Mouse (Mus musculus): Measurements from ENCODE around the gene Coq5.
A peak's percentile ranks its signal among the peaks of the same experiment; 100 is the strongest.

Coq5 gene

DNA sequence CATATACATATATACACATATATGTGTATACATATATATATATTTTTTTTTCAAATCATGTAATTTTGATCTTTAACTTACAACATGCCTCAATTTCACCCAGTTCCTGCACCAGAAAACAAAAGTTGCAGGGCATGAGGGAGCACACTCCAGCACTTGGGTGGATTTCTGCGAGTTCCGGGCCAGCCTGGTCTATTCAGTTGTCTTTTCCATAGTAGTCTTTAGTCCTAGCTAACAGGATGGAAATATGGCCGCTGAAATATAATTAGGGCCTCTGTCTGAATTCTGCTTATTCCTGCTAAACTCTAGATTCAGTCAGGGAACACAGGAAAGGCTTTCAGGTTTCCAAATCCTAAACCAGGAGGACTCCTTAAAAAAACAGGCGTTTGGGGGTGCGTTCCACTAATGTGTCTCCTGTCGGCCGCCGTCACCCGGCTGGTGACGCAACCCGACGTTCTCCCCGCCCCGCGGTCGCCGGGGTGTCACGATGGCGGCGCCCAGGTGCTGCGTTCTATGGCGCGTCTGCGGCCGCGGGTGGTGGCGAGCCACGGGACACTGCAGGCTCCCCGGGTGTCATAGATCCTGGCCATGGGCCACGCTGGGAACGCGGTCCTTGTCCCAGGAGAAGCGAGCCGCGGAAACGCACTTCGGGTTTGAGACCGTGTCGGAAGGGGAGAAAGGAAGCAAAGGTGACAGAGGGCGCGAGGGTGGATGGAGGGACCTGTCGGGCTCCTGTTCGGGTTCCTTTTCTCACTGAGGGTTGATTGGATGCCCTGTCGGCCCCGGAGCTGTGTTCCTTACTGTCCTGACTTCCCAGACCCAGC, at the start of gene Coq5:
TSS of gene Coq5 (plus strand) at position 441 of the 824 bp plus-strand sequence.
- DNase-seq = peak; percentile 89

GRCm38 (mm10) chr5:115230830-115231551, 48.5 kb upstream of the Coq5 start:
- peak; percentile 51 for DNase-seq

- DNase-seq = no peak
Measured at GRCm38 (mm10) chr5:115231552-115232120, 47.8 kb upstream of the Coq5 start.

GRCm38 (mm10) chr5:115232516-115232915, 47.0 kb upstream of the Coq5 start:
- no peak for DNase-seq

DNA sequence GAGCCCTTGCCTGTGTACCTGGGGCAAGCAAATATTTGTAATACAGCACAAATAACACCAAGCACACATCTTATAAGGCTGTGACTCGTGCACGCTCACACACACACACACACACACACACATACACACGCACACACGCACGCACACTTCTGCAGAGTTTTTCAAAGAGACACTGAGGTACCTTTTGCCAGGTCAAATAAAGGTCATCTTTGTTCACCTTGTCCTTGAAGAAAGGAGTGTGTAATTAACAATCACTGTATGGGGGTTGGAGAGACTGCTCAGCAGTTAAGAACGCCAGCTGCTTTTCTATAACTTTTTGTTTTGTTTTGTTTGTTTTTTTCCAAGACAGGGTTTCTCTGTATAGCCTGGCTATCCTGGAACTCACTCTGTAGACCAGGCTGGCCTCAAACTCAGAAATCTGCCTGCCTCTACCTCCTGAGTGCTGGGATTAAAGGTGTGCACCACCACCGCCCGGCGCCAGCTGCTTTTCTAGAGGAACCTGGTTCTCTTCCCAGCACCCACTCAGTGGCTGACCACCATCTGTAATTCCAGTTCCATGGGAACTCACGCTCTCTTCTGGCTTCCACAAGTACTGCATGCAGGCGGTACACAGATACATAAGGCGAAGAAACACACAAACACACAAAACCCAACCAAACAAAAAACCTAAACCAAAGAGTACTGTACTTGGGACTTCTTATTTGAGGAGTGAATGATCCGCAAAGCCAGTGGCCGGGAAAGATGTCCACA, 46.3 kb upstream of the Coq5 start:
- no peak for DNase-seq

- DNase-seq = peak; percentile 57
Measured at GRCm38 (mm10) chr5:115234519-115234918, 44.9 kb upstream of the Coq5 start.

DNA sequence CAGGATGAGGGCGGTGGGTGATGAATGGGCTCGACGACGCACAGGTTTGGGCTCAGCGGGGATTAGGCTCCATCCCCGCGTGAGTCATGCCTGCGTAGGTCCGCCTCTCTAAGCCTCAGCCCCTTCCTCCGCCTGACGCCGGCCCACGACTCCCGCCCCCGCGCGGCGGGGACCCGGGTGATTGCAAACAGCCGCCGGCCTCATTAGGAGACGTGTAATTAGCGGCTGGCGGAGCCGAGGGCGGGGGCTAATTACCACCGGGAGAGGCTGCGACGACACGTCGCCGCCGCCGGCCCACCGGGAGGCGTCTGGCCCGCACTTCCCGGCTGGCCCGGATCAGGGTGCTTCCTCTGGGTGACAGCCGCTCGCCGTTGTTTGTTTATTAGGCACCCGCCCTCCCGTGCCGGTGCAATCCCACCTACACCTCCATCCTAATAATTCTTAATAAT, 44.1 kb upstream of the Coq5 start:
- peak; percentile 81 for DNase-seq

DNA sequence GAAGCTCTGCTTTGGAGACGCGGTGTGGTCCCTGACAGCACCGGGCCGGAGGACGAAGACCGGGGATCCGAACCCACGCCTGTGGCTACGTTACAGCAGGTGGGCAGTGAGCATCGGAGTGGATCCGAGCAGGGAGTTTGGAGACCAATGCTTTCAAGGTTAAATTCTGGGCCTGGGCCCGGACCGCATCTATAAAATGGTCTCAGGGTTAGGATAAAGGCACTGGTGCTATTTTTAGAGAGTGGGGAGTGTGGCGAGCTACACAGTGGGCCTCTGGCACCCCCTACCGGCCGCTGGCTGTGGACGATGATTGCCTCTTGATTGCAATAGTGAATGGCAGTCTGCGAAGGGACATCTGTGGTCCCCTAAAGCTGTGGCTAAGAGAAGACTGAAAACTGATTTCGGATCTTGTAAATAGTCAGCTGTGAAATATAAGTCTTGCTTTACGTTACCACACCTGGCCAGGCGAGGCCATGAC, 43.6 kb upstream of the Coq5 start, which contains the start of gene Pop5:
TSS of gene Pop5 (plus strand) at position 51 of the 478 bp plus-strand sequence.
- peak; percentile 83 for DNase-seq

DNA sequence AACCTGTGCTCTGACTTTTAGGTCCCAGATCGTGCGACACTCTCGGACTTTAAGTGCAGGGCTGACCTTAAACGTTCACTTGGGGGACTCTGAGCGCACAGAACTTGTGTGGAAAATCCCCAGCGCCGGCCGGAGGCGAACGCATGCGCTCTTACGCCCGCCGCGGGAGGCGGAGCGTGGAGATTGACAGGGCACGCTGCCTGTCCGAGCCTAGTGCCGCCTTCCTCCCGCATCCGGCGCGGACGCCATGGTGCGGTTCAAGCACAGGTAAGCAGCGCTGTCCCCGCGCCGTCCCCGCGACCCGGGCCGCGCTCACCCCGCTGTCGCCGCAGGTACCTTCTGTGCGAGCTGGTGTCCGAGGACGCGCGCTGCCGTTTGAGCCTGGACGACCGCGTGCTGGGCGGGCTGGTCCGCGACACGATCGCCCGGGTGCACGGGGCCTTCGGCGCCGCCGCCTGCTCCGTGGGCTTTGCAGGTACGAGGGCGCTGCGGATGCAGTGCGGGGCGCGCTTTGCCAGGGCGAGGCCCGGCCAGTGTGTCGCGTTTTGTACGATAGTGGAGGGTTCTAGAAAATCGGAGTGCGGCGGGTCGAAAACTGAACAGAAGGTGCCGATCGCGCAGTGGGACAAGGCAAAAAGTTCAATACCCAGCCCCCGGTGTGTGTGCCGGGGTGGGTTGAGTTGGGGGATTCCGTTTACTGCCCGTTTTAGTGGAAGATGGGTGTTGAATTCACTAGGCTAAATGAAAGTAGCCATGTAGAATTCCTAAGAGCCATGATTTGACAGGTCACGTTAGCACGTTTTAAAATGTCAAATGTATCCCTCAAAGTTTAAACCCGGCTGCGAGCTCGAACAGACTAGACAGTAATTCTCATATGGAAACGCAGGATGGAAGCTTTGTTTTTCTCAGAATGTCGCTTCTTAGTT, 41.4 kb upstream of the Coq5 start:
- peak; percentile 93 for DNase-seq

DNA sequence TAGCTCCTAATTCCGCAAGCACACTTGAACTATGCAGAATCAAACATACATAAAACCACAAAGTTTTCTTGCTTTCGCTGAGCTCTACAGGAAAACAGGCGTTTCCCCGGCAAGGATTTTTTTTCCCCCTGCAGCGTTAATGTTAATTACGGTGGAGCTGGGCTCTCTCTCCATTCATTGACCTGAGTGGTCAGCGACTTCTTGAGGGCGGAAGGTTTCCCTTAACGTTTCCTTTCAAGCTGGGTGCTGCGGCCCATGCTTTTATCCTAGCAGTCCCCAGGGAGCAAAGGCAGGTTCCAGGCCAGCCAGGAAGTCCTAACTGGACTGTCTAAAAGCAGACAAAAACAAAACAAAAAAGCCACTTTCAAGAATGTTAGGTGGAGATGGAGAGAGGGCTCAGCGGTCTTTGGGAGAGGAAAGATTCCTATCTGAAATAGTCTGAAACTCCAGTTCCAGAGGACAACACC, 40.7 kb upstream of the Coq5 start:
- no peak for DNase-seq

- peak; percentile 41 for DNase-seq
Measured at GRCm38 (mm10) chr5:115240191-115240590, 39.3 kb upstream of the Coq5 start.

DNA sequence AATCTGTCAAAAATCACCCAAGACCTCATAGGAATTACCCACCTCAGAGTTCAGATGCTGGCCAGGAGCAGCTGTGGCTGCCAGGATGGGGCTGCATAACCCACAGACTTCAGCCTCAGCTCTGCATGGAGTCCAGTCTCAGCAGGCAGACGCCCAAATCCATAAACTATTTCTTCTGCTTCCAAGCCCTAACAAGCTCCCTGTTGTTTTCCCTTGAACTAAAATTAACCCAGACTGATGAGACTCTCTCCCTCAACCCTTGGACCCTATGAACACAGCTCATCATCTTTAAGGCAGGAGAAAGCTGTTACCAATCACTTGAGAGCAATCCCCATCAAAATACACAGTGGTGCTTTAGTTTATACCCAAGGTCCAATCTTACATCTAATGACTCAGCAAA, 24.0 kb upstream of the Coq5 start:
- DNase-seq = no peak

DNA sequence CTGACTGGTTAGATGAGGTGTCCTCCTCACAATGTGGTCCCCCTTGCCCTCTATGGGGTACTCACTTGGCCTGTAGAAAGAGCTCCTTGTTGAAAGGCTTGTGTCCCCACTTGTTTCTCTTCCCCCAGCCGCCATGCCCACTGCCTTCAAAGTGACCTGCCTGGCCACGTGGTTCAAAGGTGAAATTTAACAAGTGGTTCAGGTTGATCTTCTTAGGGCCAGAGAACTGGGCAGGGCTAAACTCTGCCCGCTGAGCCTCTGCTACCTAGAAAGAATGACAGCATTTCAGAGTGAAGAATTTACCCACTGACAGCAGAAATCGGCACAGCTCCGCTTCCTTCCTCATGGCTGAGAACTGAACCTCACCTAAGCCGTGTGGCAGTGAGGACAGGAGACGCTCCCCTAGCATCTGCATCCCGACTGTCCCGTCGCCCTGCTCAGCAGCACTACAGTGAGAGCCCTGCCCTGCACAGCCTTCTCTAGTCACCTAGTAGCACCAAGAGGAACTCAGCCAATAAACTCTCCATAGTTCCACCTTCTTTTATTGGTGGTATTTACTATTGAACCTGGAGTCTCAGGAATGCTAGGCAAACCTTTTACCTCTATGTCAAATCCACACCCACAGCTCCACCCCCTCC, 22.4 kb upstream of the Coq5 start:
- no peak for DNase-seq

- no peak for DNase-seq
Measured at GRCm38 (mm10) chr5:115260356-115260755, 19.1 kb upstream of the Coq5 start.

DNA sequence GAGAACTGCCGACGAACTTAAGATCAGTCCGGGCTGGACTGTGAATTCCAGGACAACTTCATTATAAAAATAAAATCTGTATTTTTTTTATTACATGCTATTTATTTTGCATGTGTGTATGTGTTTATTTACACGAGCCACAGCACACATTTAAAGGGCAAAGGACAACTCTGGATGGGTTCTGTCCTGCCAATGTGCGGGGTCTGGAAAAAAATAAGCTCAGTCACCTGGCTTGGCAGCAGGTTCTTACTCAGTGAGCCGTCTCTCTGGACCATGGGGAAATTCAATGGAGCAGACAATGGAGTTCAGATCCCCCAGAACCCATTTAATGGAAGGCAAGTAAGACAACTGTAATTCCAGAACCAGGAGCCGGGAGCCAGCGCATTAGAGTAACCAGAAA, 18.3 kb upstream of the Coq5 start:
- no peak for DNase-seq

GRCm38 (mm10) chr5:115261880-115262279, 17.6 kb upstream of the Coq5 start:
- no peak for DNase-seq

- no peak for DNase-seq
Measured at GRCm38 (mm10) chr5:115262502-115263291, 16.8 kb upstream of the Coq5 start.

DNA sequence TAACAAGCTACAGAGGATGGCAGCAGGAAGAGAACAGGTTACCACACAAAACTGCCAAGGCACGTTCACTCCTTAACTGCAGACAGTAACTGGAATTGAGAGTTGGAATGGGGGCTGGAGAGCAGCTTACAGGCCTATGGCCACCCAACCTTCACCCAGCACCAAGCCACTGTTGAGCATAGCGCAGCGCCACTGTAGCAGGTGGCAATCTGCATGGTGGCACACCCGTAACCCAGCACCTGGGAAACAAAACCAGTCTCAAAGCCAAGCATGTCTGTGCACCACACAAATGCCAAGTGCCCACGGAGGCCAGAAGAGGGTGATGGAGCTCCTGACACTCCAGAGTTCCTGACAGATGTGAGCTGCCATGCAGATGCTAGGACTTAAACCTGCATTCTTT, 13.1 kb upstream of the Coq5 start:
- DNase-seq = no peak

GRCm38 (mm10) chr5:115266787-115267468, 12.5 kb upstream of the Coq5 start:
- DNase-seq = no peak

Measured in right cerebral cortex, postnatal 25 days (tissue).